In genomic region chr7:132742912-132743311, GRCm38 (mm10) we compare ENCODE assay signal across 11 mouse cellular contexts.
"Had no signal": no experiment of that assay in that cellular context is flagged by ENCODE, and none has a peak within 500 bp of the region (broad histone marks: within the 10 kb centered on the region; RNA-seq: fewer than 3 reads in every experiment).

No protein-coding gene starts in this region.

- DNase-seq: kidney, adult 8-10 months; kidney, postnatal 25 days; layer of hippocampus, adult 9-11 months; lung, adult 18-20 months; right cerebral cortex, adult 18-20 months; right cerebral cortex, postnatal 25 days; thymus, postnatal 36 days had no signal

- H3K36me3 ChIP-seq: neural tube, embryonic 15.5 days had no signal

- H3K4me3 ChIP-seq: midbrain, embryonic 13.5 days; myocyte; neural tube, embryonic 15.5 days had no signal

- H3K9ac ChIP-seq: liver, embryonic 14.5 days; midbrain, embryonic 13.5 days; neural tube, embryonic 15.5 days had no signal

- H3K4me2 ChIP-seq: midbrain, embryonic 13.5 days; neural tube, embryonic 15.5 days had no signal

- H3K9me3 ChIP-seq: midbrain, embryonic 13.5 days; neural tube, embryonic 15.5 days had no signal

- H3K27ac ChIP-seq: liver, embryonic 14.5 days; midbrain, embryonic 13.5 days; neural tube, embryonic 15.5 days had no signal

- H3K27me3 ChIP-seq: midbrain, embryonic 13.5 days; neural tube, embryonic 15.5 days had no signal

- ATAC-seq: midbrain, embryonic 13.5 days had no signal

- H3K4me1 ChIP-seq: midbrain, embryonic 13.5 days; neural tube, embryonic 15.5 days had no signal
